Mouse (Mus musculus) cerebellum, postnatal 10 days (tissue): ENCODE measurements at regions not wholly inside any gene's neighbourhood (a gene's known extent, or its start where the extent isn't known, plus 50 kb on each side); places are given as distances from the start of the nearest gene placed in this dataset.

Source experiments
- DNase-seq, 2 experiments: peaks; one replicate each; pipeline ENCODE4 v3.0.0; 2021; ENCODE audit warnings: mixed read lengths in 2 of 2

DNA sequence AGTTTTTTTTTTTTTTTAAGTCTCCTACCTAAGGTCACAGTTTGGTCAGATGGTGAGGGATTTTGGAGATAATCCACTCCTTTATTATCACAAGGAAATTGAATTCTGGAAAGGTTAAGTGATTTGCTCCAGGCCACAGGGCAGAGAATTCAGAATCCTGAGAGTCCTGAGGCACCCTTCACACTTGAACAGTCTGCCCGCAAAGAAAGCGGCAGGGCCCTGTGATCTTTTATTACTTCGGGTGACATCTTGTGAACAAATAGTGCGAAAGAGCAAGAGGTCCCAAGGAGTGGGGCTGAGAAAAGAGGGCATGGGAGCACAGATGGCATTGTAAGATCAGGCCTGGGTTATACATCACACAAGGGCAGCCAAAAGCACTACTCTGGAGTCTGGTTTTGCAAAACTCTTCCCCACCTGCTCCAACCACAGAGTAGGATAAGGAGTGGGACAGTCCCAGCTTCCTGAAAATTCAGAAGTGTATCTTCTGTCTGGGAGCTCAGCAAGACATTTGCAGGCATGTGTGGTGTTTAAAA is 150.5 kb upstream of the Wdr11 start:
- DNase-seq: no peak

GRCm38 (mm10) chr7:129469496-129469895 is 122.2 kb upstream of the Wdr11 start:
- DNase-seq: peak; percentile 5 to 25

- no peak for DNase-seq
Observed at GRCm38 (mm10) chr7:129483736-129484135, 107.9 kb upstream of the Wdr11 start.

- DNase-seq: peak; percentile 64 to 81
Observed at GRCm38 (mm10) chr7:129506894-129507293, 84.8 kb upstream of the Wdr11 start.

DNA sequence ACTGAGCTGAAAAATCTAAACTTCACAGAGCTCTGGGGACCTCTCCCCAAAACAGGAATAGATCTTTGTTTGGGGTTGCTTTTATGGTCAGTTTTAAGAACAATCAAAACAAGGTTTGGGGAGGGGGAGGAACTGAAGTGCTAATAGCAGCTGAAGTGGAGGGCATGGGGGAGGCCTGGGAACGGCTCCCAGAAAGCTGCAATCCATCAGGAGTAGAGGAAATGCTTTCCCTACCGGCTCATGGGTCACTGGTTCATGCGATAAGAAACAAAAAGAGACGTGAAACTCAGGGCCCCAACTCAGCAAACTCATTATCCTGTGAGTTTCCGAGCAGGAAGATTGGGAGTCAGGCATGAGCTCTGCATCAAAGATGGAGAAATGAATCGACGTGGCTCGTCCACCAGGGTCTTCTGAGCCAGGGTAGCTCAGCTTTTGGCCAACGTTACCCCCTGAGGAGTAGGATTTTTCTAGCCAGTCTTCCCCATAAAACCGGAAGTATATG is 82.0 kb upstream of the Wdr11 start:
- no peak for DNase-seq

- no peak for DNase-seq
Observed at GRCm38 (mm10) chr7:129514619-129515018, 77.0 kb upstream of the Wdr11 start.

DNA sequence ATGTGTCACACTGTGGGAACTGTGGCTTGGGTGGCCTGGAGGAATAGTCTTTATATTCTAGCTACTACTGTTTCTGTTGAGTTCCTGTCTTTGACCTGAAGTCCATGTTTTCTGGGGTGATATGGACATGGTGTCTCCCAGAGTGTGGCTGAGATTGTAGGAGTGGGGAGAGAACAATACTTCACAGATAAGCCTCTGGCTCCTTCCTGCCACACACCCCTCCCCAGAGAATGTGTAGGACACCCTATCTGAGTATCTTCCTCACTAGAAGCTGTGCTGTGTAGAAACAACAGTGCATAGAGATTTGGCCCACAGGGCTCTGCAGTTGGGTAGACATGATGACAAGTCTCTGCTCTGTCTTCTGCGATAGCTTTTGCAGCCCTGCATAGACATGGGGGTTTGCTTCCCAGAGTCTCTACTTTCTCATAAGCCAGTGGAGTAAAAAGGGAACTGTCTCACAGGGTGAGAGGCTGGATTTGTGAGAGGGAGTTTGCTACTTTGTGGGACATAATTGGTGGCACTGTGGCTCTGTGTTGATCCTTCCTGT is 67.2 kb upstream of the Wdr11 start:
- DNase-seq: no peak

- DNase-seq: no peak
Observed at GRCm38 (mm10) chr7:129525985-129526384, 65.7 kb upstream of the Wdr11 start.

GRCm38 (mm10) chr7:129528263-129528662 is 63.4 kb upstream of the Wdr11 start:
- DNase-seq: no peak

GRCm38 (mm10) chr7:129533366-129533905 is 58.2 kb upstream of the Wdr11 start:
- peak; percentile 65 to 80 for DNase-seq
